Mouse (Mus musculus): ENCODE data around the gene Hp1bp3. TPM values are rescaled to one million over a fixed set of nuclear protein-coding genes. Genes with fewer than 3 reads are reported as not detected.

Gene Hp1bp3
- total RNA-seq, 1 experiment from 2014 or later: 297 TPM

DNA sequence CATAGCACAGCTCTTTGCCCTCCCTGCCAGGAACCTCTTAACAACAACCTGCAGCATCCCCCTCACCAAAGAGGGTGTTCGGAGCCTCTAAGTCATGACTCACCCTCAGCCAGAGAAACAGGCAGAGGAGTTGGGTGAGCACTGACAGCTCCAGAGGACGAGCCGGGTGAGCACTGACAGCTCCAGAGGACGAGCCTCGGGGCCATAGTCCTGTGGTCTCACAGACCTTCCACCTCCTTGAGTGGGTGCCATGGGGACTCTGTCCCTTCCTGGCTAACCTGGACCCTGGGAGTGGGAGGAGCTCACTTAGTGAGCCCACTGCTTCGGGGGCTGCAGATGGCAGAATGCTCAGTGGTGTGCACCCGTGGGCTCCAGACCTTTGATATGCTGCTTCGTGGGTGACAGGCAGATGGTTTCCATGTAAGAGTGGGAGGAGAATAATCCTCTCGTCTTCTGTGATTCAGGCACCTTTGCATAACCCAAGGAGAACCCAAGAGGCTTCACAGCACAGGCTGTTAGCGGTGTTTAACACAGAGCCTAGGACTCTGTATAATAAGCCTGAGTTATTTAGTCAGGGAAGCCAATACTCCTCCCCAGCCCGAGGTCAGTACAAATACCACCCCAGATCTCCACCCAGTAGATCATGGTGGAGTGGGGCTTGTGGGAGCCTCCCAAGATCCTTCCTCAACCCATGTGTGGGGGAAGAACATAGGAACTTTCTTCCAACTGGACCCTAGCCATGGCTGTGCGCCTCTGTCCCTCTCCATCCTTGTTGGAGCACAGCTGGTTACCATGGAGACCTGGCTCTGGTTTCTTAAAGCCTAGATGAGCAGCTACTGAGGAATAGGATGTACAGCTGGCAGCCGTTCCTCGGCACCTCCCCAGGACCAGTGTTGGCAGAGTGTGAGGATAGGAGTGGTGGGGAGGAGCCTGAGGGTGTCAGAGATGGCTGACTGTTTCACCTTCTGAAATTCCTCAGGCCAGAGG, 56.2 kb downstream of the Hp1bp3 start:
- no peak for ATAC-seq (replicated peaks in 1 of 2; ENCODE audit: insufficient read depth in 1 of 2, low FRiP score in 2 of 2, low TSS enrichment in 1 of 2, low read depth in 1 of 2, poor library complexity in 2 of 2, severe bottlenecking in 2 of 2)

DNA sequence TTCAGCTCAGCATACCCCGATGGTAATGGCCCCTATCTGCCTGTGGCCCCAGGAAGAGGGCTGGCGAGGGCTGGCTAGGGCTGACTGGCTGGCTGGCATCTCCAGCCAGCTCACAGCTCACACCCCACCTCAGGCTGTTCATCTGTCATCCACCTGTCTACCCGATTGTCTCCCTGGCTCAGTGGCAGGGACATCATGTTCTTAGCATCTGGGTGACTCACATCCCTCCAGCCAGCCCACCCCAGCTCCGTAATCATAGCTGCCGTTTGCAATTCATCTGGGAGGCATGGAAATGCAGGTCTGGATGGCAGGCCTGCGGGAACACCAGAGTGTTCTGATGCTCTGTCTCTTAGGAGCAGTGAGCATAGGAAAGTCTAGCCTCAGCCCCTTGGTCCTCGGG, 62.2 kb downstream of the Hp1bp3 start:
- no peak for ATAC-seq (replicated peaks in 1 of 2; ENCODE audit: insufficient read depth in 1 of 2, low FRiP score in 2 of 2, low TSS enrichment in 1 of 2, low read depth in 1 of 2, poor library complexity in 2 of 2, severe bottlenecking in 2 of 2)

DNA sequence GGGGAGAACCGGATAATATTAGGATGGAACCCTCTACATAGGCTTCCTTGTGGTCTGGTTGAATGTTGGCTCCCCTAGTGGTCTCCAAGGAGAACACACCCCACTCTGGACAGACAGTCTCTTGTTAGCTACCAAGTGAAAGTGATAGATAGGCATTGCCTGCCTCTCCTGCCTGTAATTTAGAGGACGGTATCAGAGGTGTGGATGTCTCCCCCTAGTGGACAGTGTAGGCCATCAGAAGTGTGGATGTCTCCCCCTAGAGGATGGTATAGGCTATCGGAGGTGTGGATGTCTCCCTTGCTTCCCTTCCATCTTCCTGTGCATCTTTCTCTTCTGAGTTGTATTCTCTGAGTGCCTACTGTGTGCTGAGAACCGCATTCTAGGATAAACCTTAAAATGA, 66.7 kb downstream of the Hp1bp3 start:
- peak; percentile 97 for ATAC-seq (replicated peaks in 1 of 2; ENCODE audit: insufficient read depth in 1 of 2, low FRiP score in 2 of 2, low TSS enrichment in 1 of 2, low read depth in 1 of 2, poor library complexity in 2 of 2, severe bottlenecking in 2 of 2)

DNA sequence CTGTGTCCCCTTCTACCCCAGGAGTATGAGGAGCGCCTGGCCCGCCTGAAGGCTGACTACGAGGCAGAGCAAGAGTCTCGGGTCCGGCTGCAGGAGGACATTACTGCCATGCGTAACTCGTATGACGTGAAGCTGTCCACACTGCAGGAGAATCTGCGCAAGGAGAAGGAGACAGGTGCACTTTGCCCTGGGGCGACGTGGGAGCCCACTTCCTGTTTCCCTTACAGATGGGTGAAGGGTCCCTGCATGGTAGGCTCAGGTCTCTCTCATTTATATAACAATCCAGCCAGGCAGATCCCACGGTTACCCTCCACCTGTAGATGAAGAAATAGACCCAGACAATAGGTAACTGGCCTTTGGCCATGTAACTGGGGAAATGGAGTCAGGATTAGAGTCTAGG, 70.3 kb downstream of the Hp1bp3 start:
- ATAC-seq (replicated peaks in 1 of 2; ENCODE audit: insufficient read depth in 1 of 2, low FRiP score in 2 of 2, low TSS enrichment in 1 of 2, low read depth in 1 of 2, poor library complexity in 2 of 2, severe bottlenecking in 2 of 2): no peak

DNA sequence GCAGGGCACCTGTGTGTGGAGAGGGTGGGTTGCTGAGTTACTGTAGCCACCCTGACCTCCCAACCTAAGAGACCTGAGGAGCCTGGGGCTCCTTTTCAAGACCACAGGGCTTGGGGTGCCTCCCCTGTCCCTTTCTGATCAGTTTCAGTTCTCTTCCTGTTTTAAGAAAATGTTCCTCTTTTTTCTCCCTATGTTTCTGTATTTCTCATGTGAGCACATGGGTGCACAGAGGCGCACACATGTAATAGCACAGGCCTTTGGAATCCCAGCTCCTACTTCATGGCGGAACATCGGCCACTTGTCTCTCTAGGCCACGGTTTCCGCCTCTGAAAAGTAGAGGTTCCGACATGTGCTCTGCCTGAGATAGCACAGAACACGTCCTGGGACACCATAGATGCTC, 72.6 kb downstream of the Hp1bp3 start:
- no peak for ATAC-seq (replicated peaks in 1 of 2; ENCODE audit: insufficient read depth in 1 of 2, low FRiP score in 2 of 2, low TSS enrichment in 1 of 2, low read depth in 1 of 2, poor library complexity in 2 of 2, severe bottlenecking in 2 of 2)

DNA sequence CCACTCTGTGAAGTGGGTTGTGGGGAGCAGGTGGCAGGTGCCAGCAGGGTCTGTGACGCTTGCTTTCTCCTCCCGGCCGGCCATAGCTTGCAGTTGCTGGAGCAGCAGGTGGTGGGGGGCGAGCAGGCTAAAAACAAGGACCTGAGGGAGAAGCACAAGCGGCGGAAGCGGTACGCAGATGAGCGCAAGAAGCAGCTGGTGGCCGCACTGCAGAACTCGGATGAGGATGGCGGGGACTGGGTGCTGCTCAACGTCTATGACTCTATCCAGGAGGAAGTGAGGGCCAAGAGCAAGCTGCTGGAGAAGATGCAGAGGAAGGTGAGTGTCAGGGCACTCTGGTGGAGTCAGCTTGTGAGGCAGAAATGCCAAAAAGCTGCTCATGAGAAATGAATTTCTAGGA, 75.9 kb downstream of the Hp1bp3 start:
- no peak for ATAC-seq (replicated peaks in 1 of 2; ENCODE audit: insufficient read depth in 1 of 2, low FRiP score in 2 of 2, low TSS enrichment in 1 of 2, low read depth in 1 of 2, poor library complexity in 2 of 2, severe bottlenecking in 2 of 2)

DNA sequence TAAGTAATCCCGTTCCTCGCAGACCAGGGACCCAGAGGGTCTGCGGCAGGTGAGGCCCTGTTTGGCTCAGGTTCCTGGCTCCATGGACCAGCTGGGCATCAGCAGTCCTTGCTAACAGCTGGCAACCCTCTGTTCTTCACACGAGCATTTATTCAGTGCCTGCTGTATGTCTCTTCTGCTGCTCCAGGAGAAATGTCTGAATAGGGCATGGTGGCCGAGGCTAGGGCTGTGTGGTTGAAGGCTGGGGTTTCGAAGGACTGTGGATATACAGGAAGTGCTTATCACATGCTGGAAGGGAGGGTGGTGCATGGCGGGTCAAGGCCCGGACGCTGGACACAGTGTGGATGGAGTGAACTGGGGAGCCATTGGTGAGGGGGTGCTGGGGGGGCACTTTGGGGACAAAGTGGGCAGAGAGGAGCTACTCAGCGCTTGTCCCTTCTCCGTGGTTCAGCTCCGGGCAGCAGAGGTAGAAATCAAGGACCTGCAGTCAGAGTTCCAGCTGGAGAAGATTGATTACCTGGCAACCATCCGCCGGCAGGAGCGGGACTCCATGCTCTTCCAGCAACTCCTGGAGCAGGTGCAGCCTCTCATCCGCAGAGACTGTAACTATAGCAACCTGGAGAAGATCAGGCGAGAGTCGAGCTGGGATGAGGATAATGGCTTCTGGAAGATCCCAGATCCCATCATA, 77.3 kb downstream of the Hp1bp3 start:
- ATAC-seq (replicated peaks in 1 of 2; ENCODE audit: insufficient read depth in 1 of 2, low FRiP score in 2 of 2, low TSS enrichment in 1 of 2, low read depth in 1 of 2, poor library complexity in 2 of 2, severe bottlenecking in 2 of 2): no peak

DNA sequence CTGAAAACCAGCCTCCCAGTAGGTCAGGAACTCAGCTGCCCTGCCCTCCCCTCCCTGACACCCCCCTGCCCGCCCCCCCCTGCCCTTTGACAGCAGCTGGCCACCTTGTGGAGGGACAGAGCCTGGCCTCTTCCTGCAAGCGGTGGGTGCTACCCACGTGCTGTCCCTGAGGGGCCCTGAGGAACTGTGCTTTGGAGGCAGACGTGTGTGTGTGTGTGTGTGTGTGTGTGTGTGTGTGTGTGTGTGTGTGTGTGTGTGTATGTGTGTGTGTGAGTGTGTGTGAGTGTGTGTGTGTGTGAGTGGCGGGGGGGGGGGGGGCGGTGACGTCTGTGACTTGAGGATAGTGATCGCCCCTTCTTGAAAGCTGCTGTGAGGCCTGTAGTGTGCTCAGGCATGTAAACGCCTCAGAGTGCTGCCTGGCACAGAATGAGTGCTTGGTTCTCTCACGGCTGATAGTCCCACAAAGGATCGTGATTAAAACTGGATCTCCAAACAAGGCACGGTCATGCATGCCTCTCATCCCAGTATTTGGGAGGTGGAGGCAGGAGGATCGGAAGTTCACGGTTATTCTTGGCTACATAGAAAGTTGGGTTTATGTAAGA, 78.0 kb downstream of the Hp1bp3 start:
- no peak for ATAC-seq (replicated peaks in 1 of 2; ENCODE audit: insufficient read depth in 1 of 2, low FRiP score in 2 of 2, low TSS enrichment in 1 of 2, low read depth in 1 of 2, poor library complexity in 2 of 2, severe bottlenecking in 2 of 2)

Other genes with a start within 250 kb of the Hp1bp3 start
- 41.2 and 51.2 TPM in 2 replicates for gene Eif4g3, start 223.3 kb upstream of the Hp1bp3 start, total RNA-seq (2017)
- gene Sh2d5, start 34.1 kb downstream of the Hp1bp3 start, total RNA-seq (2017): 41.4 and 48.7 TPM in 2 replicates
- gene Kif17, start 34.1 kb downstream of the Hp1bp3 start, total RNA-seq (2017): 8.0 and 9.4 TPM in 2 replicates
- 95.1 and 97.5 TPM in 2 replicates for gene Ddost, start 88.4 kb downstream of the Hp1bp3 start, total RNA-seq (2017)
- gene Pink1, start 110.0 kb downstream of the Hp1bp3 start, total RNA-seq (2017): 50.6 and 67.5 TPM in 2 replicates
- not detected in 2 replicates for gene Cda, start 151.7 kb downstream of the Hp1bp3 start, total RNA-seq (2017)
- 0.45 TPM in 1 of 2 replicates, not detected in the other for gene Fam43b, start 180.2 kb downstream of the Hp1bp3 start, total RNA-seq (2017)
- 6.3 and 10.1 TPM in 2 replicates for gene Mul1, start 218.4 kb downstream of the Hp1bp3 start, total RNA-seq (2017)
- 0.13 and 0.60 TPM in 2 replicates for gene Camk2n1, start 238.0 kb downstream of the Hp1bp3 start, total RNA-seq (2017)